Mouse (Mus musculus): ENCODE data around the gene Smtnl1. TPM values are rescaled to one million over a fixed set of nuclear protein-coding genes. Genes with fewer than 3 reads are reported as not detected.

Gene Smtnl1
- 0.29 TPM for polyA plus RNA-seq (2014; fragmentation: Illumina TruSeq; extraction: RNeasy Lipid Tissue Mini Kit (QIAGEN cat#74804); ENCODE audit: low read depth, low replicate concordance)

DNA sequence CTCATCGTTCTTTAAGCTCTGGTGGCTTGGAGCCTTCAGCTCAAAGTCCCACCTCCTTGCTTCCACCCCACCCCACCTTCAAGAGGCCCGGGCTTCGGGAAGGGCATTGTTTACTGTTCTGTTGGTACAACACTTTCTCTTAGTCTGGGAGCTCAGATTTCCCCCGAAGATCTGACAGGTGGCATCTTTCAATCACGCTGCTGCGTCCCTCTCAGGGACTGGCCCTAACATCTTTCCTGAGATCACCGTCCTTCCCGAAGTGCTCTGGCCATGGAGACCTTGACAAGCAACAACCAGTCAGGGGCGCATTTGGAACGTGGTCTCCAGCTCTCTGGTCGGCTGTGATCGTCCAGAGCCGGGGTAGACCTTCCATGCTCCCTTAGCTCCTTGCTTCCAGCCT, at the start of gene Smtnl1:
TSS of gene Smtnl1 (minus strand) at position 101 of the 400 bp plus-strand sequence.

DNA sequence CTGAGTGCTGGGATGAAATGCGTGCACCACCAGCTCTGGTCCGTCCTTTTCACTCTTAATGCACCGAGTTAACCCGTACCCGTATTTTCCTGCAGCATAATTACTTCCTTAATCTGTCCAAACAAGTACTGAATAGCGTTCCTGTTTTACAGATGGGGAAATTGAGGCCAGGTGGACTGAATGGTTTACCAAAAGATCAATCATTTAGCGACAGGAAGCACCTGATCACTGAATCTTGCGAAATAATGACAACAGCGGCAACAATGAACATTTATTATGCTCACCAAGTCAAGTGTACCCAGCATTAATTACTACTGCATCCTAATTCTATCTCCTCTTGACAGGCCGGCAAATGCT, 16.1 kb upstream of the Smtnl1 start, which contains the start of gene Slc43a1:
TSS of gene Slc43a1 (plus strand) at position 258 of the 357 bp plus-strand sequence.

DNA sequence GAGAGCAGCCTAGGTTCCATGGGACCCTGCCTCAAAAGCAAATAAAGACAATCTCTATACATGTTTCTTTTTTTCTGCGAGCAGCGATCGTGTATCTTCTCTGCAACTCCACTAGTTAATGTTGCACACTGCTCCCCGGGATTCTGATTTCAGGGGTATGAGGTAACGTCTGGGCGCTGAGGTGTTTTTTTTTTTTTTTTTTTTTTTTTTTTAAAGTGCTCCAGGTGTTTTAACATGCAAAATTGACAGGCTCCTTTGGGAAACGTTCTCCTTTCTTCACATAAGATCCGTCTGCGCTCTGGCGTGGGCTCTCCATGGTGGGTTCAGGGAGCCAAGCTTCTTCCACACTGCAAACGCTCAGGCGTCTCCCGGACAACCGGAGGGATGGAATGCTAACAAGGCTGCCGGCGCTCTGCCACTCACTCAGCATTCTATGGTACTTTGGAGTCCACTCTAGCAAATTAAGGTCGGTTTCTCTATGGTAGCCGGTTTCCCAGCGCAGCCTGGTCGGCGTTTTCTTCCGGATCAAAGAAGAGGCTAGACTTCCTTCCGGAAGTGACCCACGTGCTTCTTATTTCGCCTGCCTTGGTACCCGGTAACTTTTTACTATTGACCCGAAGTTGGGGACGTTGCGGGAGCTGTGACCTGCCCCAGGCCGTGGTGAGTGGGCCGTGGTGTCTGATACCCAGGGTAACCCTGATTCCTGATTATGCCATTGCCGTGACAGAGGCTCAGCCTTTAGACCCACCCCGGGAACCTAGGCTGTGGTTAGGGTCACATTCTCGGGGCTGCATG, 4.2 kb upstream of the Smtnl1 start, which contains the start of gene Timm10:
TSS of gene Timm10 (plus strand) at position 510 of the 795 bp plus-strand sequence.

DNA sequence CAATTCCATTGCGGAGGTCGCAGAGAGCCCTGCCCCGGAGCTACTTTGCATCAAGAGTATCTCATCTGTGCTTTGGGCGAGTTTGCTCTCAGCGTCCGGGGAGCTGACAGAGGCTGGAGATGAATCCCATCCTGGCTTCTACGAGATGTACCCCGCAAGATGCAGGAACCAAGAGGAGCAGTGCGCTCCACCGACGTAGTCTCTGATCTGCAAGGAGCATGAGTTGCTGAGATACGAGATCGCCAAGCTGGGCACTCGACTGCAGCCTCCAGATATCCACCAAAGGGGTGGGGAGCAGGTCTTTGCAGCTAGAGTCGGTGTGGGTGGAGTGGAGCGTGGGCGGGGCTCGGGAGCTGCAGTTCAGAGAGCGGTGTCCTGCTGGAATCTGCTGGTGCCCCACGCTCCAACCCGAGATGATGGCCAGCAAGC, 23.9 kb downstream of the Smtnl1 start, which contains the start of gene Ube2l6:
TSS of gene Ube2l6 (plus strand) at position 336 of the 429 bp plus-strand sequence.

DNA sequence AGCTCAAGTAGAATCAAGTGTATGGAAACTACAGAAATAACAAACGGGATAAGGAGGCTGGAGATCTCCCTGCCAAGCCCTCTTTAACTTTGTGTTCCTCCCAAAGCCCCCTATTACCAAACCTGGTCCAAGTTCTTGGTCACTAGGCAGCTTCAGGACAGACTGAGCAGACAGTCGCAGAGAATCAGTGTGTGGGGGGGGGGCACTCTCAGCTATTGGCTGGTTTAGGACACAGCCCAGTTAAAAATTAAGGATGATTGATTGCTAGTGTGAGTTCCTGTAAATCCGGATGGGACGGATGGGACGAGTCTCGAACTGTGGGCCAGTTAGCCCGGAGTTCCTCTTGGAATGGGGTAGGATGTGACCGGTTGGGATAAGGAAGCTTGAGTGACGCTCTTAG, 47.2 kb downstream of the Smtnl1 start, which contains the start of gene Serping1:
TSS of gene Serping1 (minus strand) at position 204 of the 400 bp plus-strand sequence.

Other genes with a start within 250 kb of the Smtnl1 start
- gene Ctnnd1, start 171.9 kb downstream of the Smtnl1 start, polyA plus RNA-seq (2014; fragmentation: Illumina TruSeq; extraction: RNeasy Lipid Tissue Mini Kit (QIAGEN cat#74804); ENCODE audit: low read depth, low replicate concordance) = 89.6 TPM
- not detected for gene Btbd18, start 163.6 kb downstream of the Smtnl1 start, polyA plus RNA-seq (2014; fragmentation: Illumina TruSeq; extraction: RNeasy Lipid Tissue Mini Kit (QIAGEN cat#74804); ENCODE audit: low read depth, low replicate concordance)
- 38.3 TPM for gene Selenoh, start 151.9 kb downstream of the Smtnl1 start, polyA plus RNA-seq (2014; fragmentation: Illumina TruSeq; extraction: RNeasy Lipid Tissue Mini Kit (QIAGEN cat#74804); ENCODE audit: low read depth, low replicate concordance)
- gene Gm28635, start 144.6 kb downstream of the Smtnl1 start, polyA plus RNA-seq (2014; fragmentation: Illumina TruSeq; extraction: RNeasy Lipid Tissue Mini Kit (QIAGEN cat#74804); ENCODE audit: low read depth, low replicate concordance) = not detected
- gene Med19, start 144.2 kb downstream of the Smtnl1 start, polyA plus RNA-seq (2014; fragmentation: Illumina TruSeq; extraction: RNeasy Lipid Tissue Mini Kit (QIAGEN cat#74804); ENCODE audit: low read depth, low replicate concordance) = 27.6 TPM
- gene Tmx2, start 143.5 kb downstream of the Smtnl1 start, polyA plus RNA-seq (2014; fragmentation: Illumina TruSeq; extraction: RNeasy Lipid Tissue Mini Kit (QIAGEN cat#74804); ENCODE audit: low read depth, low replicate concordance) = 86.7 TPM
- 52.8 TPM for gene Zdhhc5, start 107.5 kb downstream of the Smtnl1 start, polyA plus RNA-seq (2014; fragmentation: Illumina TruSeq; extraction: RNeasy Lipid Tissue Mini Kit (QIAGEN cat#74804); ENCODE audit: low read depth, low replicate concordance)
- 16.6 TPM for gene Clp1, start 95.3 kb downstream of the Smtnl1 start, polyA plus RNA-seq (2014; fragmentation: Illumina TruSeq; extraction: RNeasy Lipid Tissue Mini Kit (QIAGEN cat#74804); ENCODE audit: low read depth, low replicate concordance)
- 2.2 TPM for gene Ypel4, start 88.6 kb downstream of the Smtnl1 start, polyA plus RNA-seq (2014; fragmentation: Illumina TruSeq; extraction: RNeasy Lipid Tissue Mini Kit (QIAGEN cat#74804); ENCODE audit: low read depth, low replicate concordance)
- 4.8 TPM for gene Gm19426, start 79.0 kb downstream of the Smtnl1 start, polyA plus RNA-seq (2014; fragmentation: Illumina TruSeq; extraction: RNeasy Lipid Tissue Mini Kit (QIAGEN cat#74804); ENCODE audit: low read depth, low replicate concordance)
- gene Serping1, start 47.2 kb downstream of the Smtnl1 start, polyA plus RNA-seq (2014; fragmentation: Illumina TruSeq; extraction: RNeasy Lipid Tissue Mini Kit (QIAGEN cat#74804); ENCODE audit: low read depth, low replicate concordance) = 379 TPM
- 23.1 TPM for gene Ube2l6, start 23.8 kb downstream of the Smtnl1 start, polyA plus RNA-seq (2014; fragmentation: Illumina TruSeq; extraction: RNeasy Lipid Tissue Mini Kit (QIAGEN cat#74804); ENCODE audit: low read depth, low replicate concordance)
- gene Timm10, start 4.3 kb upstream of the Smtnl1 start, polyA plus RNA-seq (2014; fragmentation: Illumina TruSeq; extraction: RNeasy Lipid Tissue Mini Kit (QIAGEN cat#74804); ENCODE audit: low read depth, low replicate concordance) = 27.3 TPM
- gene Slc43a1, start 16.2 kb upstream of the Smtnl1 start, polyA plus RNA-seq (2014; fragmentation: Illumina TruSeq; extraction: RNeasy Lipid Tissue Mini Kit (QIAGEN cat#74804); ENCODE audit: low read depth, low replicate concordance) = 23.5 TPM
- 1.9 TPM for gene Rtn4rl2, start 64.1 kb upstream of the Smtnl1 start, polyA plus RNA-seq (2014; fragmentation: Illumina TruSeq; extraction: RNeasy Lipid Tissue Mini Kit (QIAGEN cat#74804); ENCODE audit: low read depth, low replicate concordance)
- gene Slc43a3, start 113.9 kb upstream of the Smtnl1 start, polyA plus RNA-seq (2014; fragmentation: Illumina TruSeq; extraction: RNeasy Lipid Tissue Mini Kit (QIAGEN cat#74804); ENCODE audit: low read depth, low replicate concordance) = 81.5 TPM
- gene Prg2, start 157.8 kb upstream of the Smtnl1 start, polyA plus RNA-seq (2014; fragmentation: Illumina TruSeq; extraction: RNeasy Lipid Tissue Mini Kit (QIAGEN cat#74804); ENCODE audit: low read depth, low replicate concordance) = not detected
- not detected for gene Prg3, start 165.6 kb upstream of the Smtnl1 start, polyA plus RNA-seq (2014; fragmentation: Illumina TruSeq; extraction: RNeasy Lipid Tissue Mini Kit (QIAGEN cat#74804); ENCODE audit: low read depth, low replicate concordance)
- 82.4 TPM for gene Ssrp1, start 214.6 kb upstream of the Smtnl1 start, polyA plus RNA-seq (2014; fragmentation: Illumina TruSeq; extraction: RNeasy Lipid Tissue Mini Kit (QIAGEN cat#74804); ENCODE audit: low read depth, low replicate concordance)
- gene P2rx3, start 214.8 kb upstream of the Smtnl1 start, polyA plus RNA-seq (2014; fragmentation: Illumina TruSeq; extraction: RNeasy Lipid Tissue Mini Kit (QIAGEN cat#74804); ENCODE audit: low read depth, low replicate concordance) = 3.6 TPM
- gene Tnks1bp1, start 225.4 kb upstream of the Smtnl1 start, polyA plus RNA-seq (2014; fragmentation: Illumina TruSeq; extraction: RNeasy Lipid Tissue Mini Kit (QIAGEN cat#74804); ENCODE audit: low read depth, low replicate concordance) = 56.4 TPM